Mouse (Mus musculus) limb, embryonic 12.5 days (tissue): ENCODE results near the gene Serpinh1. TPM values are rescaled to one million over a fixed set of nuclear protein-coding genes. Genes with fewer than 3 reads are reported as not detected.
A peak's percentile ranks its signal among the peaks of the same experiment; 100 is the strongest.

Experiments used
- ATAC-seq: fragments of 200-750 bp; cut with Nextera tagmentation; 2 replicates; pipeline ENCODE4 v1.8.0; 2017; ENCODE audit warnings: low read depth, moderate TSS enrichment; ENCODE audit not compliant: insufficient number of reproducible peaks, insufficient read depth, low FRiP score, low TSS enrichment
- H3K27ac ChIP-seq: fragments of 300-500 bp; sonication (generic); 2 replicates; pipeline ENCODE4 v1.5.1; 2016; ENCODE audit warnings: mild to moderate bottlenecking, moderate library complexity
- H3K27me3 ChIP-seq: fragments of 300-500 bp; sonication (generic); 2 replicates; pipeline ENCODE4 v1.6.1; 2016; ENCODE audit warnings: mild to moderate bottlenecking, moderate library complexity
- H3K36me3 ChIP-seq: fragments of 300-500 bp; sonication (generic); 2 replicates; pipeline ENCODE4 v1.6.1; 2016; ENCODE audit warnings: mild to moderate bottlenecking, moderate library complexity
- H3K4me1 ChIP-seq: fragments of 300-500 bp; sonication (generic); replicated peaks from 2 replicates; pipeline ENCODE4 v1.6.1; 2016
- H3K4me2 ChIP-seq: fragments of 300-500 bp; sonication (generic); 2 replicates; pipeline ENCODE4 v1.6.1; 2016; ENCODE audit warnings: mild to moderate bottlenecking, moderate library complexity
- H3K4me3 ChIP-seq: fragments of 300-500 bp; sonication (generic); replicated peaks from 2 replicates; pipeline ENCODE4 v1.5.1; 2016; ENCODE audit warnings: mild to moderate bottlenecking
- H3K9ac ChIP-seq: fragments of 300-500 bp; sonication (generic); replicated peaks from 2 replicates; pipeline ENCODE4 v1.6.1; 2016; ENCODE audit warnings: mild to moderate bottlenecking, moderate library complexity
- H3K9me3 ChIP-seq: fragments of 300-500 bp; sonication (generic); 2 replicates; pipeline ENCODE4 v1.6.1; 2016; ENCODE audit warnings: mild to moderate bottlenecking, moderate library complexity
- WGBS: fragments of 180-500 bp; shearing (Covaris S2); methylation state at CpG from one replicate; pipeline ENCODE4 v1.1.7; 2016; 5-methylcytosine and 5-hydroxymethylcytosine counted together
- polyA plus RNA-seq: library from polyadenylated mRNA; unstranded; fragments of >200 nt; fragmentation: Nextera tagmentation; extraction: Ambion mirVana; gene quantifications from 2 replicates; pipeline ENCODE4 v1.2.1, GENCODE M21; 2016

The Serpinh1 gene
- 1,189 and 1,266 TPM in 2 replicates for polyA plus RNA-seq

DNA sequence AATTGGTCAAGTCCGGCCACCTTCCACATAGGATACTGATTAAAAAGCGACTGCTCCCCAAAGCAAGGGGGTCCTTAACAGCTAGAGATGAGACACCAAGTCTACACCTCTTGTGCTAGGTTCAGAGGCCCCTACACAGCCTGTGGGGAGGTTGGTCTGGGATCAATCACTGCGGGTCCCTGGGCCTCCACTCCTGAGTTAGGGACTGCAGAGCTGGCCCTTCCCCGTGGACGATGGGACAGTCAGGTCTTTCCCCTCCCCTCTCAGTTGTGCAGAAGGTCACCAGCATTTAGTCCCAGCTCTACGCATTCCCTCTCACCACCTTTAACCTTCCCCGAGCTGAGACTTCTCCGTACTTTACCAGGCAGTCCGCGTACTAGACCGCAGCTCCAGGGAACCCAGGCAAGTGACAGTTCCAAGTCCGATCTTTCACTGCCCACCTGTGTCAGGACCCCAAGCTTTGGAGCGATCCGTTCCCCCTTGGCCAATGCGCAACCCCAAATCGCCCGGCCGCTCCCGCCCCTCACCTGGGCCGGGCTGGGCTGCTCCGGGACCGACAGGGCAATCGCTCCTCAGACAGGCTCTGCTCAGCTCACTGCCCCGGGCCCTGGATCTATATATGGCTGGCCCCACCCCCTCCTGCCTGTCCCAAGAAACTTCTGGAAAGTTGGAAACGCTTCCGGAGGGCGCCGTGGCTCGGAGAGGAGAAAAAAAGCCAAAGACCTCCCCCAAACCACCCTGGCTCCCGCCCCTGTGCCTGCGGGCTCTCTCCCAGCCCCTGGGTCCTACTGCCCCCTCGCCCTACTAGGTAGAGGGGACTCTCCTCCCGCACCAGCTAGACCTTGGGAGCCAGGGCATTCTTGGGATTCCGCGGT, at the start of gene Serpinh1:
Gene Serpinh1, minus strand, starts transcription at position 714 of the 875 bp plus-strand sequence.
- Histone ChIP-seq H3K36me3 (peaks cover 21% of the 10 kb centered on the region), H3K9ac (peak within 1 kb of the TSS; percentile 98), H3K4me2 (peak within 1 kb of the TSS; percentile 96), H3K27me3 (no peaks in the 10 kb centered on the region), H3K9me3 (no peaks in the 10 kb centered on the region), H3K4me1 (peaks cover 72% of the 10 kb centered on the region), H3K27ac (peak within 1 kb of the TSS; percentile 99), H3K4me3 (peak within 1 kb of the TSS; percentile 83)
- peak; percentile 86 for ATAC-seq
- WGBS, result 2% methylated on average over 34 of the region's 35 CpGs

DNA sequence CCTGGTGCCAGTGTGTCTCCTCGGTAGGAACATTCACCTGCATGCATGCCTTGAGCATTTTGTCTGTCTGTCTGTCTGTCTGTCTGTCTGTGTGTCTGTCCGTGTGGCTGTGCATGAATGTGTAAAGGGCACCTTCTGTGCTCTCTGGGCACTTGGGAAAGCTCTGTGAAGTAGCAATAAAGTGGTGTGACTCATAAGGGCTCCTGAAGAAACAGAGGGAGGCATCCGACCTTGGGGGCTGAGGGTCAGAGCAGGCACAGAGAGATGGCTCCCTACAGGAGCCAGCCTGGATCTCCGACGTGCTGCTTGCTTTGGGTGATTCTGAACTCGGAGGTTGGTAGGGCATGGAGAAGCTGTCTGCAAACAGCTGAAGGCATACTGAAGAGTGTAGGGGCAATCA, 49.4 kb upstream of the Serpinh1 start:
- H3K36me3 ChIP-seq, result no peaks in the 10 kb centered on the region
- H3K9ac ChIP-seq, result no peak overlapping the region
- ATAC-seq, result no peak
- no peaks in the 10 kb centered on the region for H3K27me3 ChIP-seq
- 71% methylated on average over 6 of the region's 6 CpGs for WGBS
- H3K27ac ChIP-seq, result no peak overlapping the region
- H3K9me3 ChIP-seq, result no peaks in the 10 kb centered on the region
- H3K4me3 ChIP-seq, result no peak overlapping the region
- no peak overlapping the region for H3K4me2 ChIP-seq
- peaks cover 23% of the 10 kb centered on the region for H3K4me1 ChIP-seq

DNA sequence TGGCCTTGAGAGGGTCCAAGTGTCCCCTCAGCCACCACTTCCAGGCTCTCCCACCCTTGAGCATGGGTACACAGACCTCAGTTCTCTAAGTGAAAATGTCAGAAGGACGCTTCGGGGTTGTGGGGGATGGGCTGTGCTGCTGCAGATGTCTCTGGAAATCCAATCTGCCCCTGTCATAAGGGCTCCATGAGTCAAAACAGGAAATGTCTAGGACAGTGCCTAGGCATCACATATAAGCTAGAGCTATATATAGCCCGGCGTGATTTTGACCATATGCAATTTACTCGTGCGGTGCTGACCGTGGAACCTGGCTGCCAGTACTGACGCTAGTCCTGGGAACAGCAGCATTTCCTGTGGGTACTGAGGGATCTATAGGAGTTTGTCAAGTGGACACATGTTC, 48.3 kb upstream of the Serpinh1 start:
- Histone ChIP-seq H3K9ac (no peak overlapping the region), H3K36me3 (no peaks in the 10 kb centered on the region), H3K4me3 (no peak overlapping the region), H3K4me1 (peaks cover 22% of the 10 kb centered on the region), H3K27ac (no peak overlapping the region), H3K27me3 (no peaks in the 10 kb centered on the region), H3K4me2 (no peak overlapping the region), H3K9me3 (no peaks in the 10 kb centered on the region)
- no peak for ATAC-seq
- WGBS, result 68% methylated on average over 8 of the region's 8 CpGs

DNA sequence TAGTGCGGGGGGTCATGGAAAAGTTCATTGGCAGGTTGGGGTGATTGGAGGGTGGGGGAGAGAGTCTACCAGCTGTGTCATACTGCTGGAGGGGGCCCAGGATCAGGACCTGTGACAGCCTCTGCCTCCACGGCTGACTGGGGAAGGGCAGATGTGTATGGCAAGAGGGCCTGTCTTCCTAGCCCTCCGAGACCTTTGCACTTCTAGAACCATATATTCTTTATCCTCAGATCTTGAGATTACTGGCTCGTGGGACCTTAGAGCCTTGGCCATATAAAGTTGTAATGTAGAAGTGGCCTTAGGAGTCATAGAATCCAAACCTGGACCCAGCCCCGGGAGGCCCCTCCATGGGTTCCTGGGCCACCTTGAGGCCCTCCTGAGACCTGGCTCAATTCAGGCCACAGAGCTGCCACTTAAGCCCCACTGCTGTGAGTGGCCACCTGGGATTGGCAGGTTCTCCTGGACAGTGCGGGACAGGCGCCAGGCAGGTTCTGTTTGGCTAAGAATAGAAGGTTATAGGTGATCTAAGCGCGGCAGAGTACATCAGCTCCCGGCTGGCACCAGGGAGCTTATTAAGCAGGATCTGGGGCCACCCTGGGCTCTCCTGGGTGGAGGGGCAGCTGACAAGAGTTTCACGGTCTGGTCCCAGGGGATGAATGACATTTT, 44.1 kb upstream of the Serpinh1 start:
- H3K9me3 ChIP-seq, result no peaks in the 10 kb centered on the region
- no peak overlapping the region for H3K4me3 ChIP-seq
- peaks cover 8% of the 10 kb centered on the region; the same call in 1 of the 2 replicates for H3K36me3 ChIP-seq
- H3K27me3 ChIP-seq, result no peaks in the 10 kb centered on the region
- no peak for ATAC-seq
- no peak overlapping the region for H3K9ac ChIP-seq
- H3K4me1 ChIP-seq, result peaks cover 19% of the 10 kb centered on the region
- WGBS, result 78% methylated on average over 11 of the region's 11 CpGs
- no peak overlapping the region for H3K27ac ChIP-seq
- H3K4me2 ChIP-seq, result no peak overlapping the region

DNA sequence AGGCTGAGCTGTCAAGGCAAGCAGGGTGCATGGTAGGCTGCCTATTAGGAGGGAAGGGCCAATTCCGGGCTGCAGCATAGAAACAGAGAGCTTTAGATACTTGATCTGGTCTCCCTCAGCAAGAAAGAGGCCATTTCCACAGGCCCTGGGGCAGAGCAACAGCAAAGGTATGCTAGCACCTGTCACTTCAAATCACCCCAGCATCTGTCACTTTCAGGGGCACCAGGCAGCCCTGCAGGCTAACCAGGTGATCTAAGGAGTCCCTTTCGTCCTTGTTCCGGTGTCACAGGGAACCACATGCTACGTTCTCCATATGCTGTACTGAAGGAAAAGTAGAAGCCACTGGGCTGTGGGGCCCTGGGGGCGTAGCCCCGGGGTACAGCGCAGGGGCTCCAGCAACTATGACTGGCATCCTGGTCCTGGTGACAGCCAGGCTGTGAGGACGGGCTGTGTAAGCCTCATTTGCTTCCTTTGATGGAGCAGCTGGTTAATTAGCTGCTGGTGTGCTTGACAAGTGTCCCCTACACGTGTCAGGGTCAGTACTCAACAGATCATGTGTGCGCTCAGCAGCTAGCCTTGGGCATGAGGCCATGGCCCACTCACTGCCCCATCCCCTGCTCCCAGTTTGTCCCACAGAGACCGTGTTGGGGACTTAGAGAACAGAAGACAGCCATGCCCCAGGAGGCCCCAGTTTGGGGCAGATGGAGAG, 43.0 kb upstream of the Serpinh1 start:
- 54% methylated on average over 11 of the region's 11 CpGs for WGBS
- no peaks in the 10 kb centered on the region for H3K27me3 ChIP-seq
- no peak overlapping the region for H3K4me2 ChIP-seq
- H3K9me3 ChIP-seq, result no peaks in the 10 kb centered on the region
- peaks cover 21% of the 10 kb centered on the region for H3K4me1 ChIP-seq
- no peak overlapping the region for H3K9ac ChIP-seq
- H3K4me3 ChIP-seq, result no peak overlapping the region
- ATAC-seq, result no peak
- no peak overlapping the region for H3K27ac ChIP-seq
- peaks cover 8% of the 10 kb centered on the region; the same call in 1 of the 2 replicates for H3K36me3 ChIP-seq

GRCm38 (mm10) chr7:99395385-99395784, 42.3 kb upstream of the Serpinh1 start:
- H3K4me1 ChIP-seq, result peaks cover 28% of the 10 kb centered on the region
- H3K27me3 ChIP-seq, result no peaks in the 10 kb centered on the region
- WGBS, result 82% methylated on average over 4 of the region's 4 CpGs
- H3K36me3 ChIP-seq, result peaks cover 8% of the 10 kb centered on the region; the same call in 1 of the 2 replicates
- no peak overlapping the region for H3K4me3 ChIP-seq
- no peak overlapping the region for H3K27ac ChIP-seq
- H3K9ac ChIP-seq, result no peak overlapping the region
- H3K4me2 ChIP-seq, result no peak overlapping the region
- no peaks in the 10 kb centered on the region for H3K9me3 ChIP-seq
- ATAC-seq, result no peak

DNA sequence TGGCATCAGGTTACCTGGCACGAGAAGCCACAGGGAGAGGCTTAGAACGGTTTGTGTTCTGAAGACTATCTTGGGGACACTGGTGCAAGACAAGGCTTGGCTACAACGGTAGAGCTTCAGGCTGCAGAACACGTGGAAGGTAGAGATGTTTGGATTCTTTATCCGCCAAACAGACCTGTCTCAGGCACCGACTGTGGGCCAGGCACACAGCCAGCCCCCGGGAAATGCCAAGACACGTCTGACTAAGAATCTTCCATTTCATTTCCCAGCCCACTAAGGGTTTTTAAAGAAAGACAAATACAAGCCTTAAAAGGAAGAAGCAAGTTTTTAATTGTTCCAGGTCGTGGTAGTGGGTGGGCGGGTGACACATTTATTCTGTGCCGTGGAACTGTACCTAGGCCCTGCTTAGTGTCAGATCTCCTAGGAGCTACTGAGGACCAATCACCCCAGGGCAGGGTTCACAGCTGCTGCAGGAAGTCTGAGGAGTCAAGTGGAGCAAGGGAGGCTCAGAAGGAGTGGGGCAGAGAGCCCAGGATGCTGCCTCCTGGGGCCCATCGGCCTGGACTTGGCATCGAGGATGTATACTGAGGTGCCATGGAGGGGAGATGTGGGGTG, 40.8 kb upstream of the Serpinh1 start:
- no peaks in the 10 kb centered on the region for H3K27me3 ChIP-seq
- no peaks in the 10 kb centered on the region for H3K9me3 ChIP-seq
- 83% methylated on average over 13 of the region's 13 CpGs for WGBS
- H3K4me2 ChIP-seq, result no peak overlapping the region
- H3K27ac ChIP-seq, result no peak overlapping the region
- no peak overlapping the region for H3K4me3 ChIP-seq
- no peak overlapping the region for H3K9ac ChIP-seq
- H3K4me1 ChIP-seq, result peaks cover 44% of the 10 kb centered on the region
- H3K36me3 ChIP-seq, result peaks cover 8% of the 10 kb centered on the region; the same call in 1 of the 2 replicates
- ATAC-seq, result no peak

DNA sequence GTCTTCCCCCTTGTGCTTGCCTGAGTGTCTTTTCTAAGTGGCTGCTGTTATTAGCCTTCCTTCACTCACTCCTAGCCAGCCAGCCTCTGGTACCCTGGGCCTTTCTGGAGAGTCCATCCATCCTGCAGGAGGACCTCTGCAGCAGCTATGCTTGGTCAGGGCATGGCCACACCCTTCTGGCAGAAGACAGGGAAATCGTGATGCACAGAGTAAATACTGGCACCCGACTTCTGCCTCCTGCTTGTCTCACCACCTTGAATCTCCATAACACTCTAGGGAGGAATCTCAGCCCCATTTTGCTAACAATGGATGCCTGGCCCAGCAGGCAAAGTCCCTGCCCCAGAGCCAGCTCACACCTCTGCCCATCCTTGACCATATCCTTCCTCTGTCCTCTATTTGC, 39.7 kb upstream of the Serpinh1 start:
- Histone ChIP-seq H3K4me1 (peaks cover 46% of the 10 kb centered on the region), H3K9ac (no peak overlapping the region), H3K27ac (no peak overlapping the region)

DNA sequence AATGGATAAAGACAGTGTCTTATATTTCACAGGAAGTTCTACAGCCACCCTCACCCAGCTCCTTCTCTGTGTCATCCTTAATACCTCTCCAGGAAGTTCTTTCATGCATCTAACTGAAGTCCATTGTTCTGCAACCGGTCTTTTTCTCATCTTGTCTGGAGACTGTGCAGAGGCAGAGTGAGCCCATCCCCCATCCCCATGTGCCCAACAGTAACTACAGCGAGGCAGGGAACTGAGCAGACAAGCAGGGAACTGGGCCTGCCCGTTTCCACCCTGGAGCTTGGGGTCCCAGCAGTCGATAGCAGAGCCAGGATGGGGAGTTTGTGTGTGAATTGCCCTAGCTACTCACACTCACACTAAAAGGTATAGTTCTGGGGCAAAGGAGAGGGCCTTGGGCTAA, 37.5 kb upstream of the Serpinh1 start:
- no peak for ATAC-seq
- H3K4me2 ChIP-seq, result no peak overlapping the region
- H3K4me3 ChIP-seq, result no peak overlapping the region
- peaks cover 13% of the 10 kb centered on the region; the same call in 1 of the 2 replicates for H3K36me3 ChIP-seq
- peaks cover 37% of the 10 kb centered on the region for H3K4me1 ChIP-seq
- no peaks in the 10 kb centered on the region for H3K9me3 ChIP-seq
- H3K27me3 ChIP-seq, result no peaks in the 10 kb centered on the region
- 33% methylated on average over 4 of the region's 4 CpGs for WGBS
- peak overlapping the region; percentile 41; the same call in 1 of the 2 replicates for H3K27ac ChIP-seq
- no peak overlapping the region for H3K9ac ChIP-seq

More for the DNA sequence above, 39.7 kb upstream of the Serpinh1 start:
- 65% methylated on average over 2 of the region's 2 CpGs for WGBS
- Histone ChIP-seq H3K4me3 (no peak overlapping the region), H3K4me2 (no peak overlapping the region), H3K27me3 (no peaks in the 10 kb centered on the region), H3K36me3 (peaks cover 10% of the 10 kb centered on the region; the same call in 1 of the 2 replicates), H3K9me3 (no peaks in the 10 kb centered on the region)
- no peak for ATAC-seq

DNA sequence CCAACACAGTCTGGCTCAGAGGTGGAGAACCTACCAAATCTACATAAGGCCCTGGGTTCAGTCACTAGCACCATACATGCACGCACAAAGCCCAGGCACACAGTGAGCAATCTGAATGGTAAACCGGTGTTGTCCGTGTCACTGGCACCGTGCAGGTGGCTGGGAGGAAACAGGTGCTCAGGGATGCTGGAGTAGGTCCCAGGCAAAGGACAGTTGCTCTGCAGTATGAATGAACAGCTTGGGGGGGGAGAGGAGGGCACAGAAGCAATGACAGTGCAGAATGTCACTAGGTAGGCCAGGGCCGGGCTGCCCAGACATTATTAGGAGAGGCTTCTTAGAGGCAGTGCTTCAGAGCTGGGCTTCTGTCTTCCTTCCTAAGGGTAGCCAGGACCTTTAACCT, 34.3 kb upstream of the Serpinh1 start:
- Histone ChIP-seq H3K27ac (no peak overlapping the region), H3K4me3 (no peak overlapping the region), H3K4me1 (peaks cover 60% of the 10 kb centered on the region), H3K9ac (no peak overlapping the region), H3K36me3 (0 out of 2 replicates have a peak, but pooled peaks cover 6% of the 10 kb centered on the region), H3K9me3 (no peaks in the 10 kb centered on the region), H3K27me3 (peaks cover 13% of the 10 kb centered on the region), H3K4me2 (no peak overlapping the region)
- no peak for ATAC-seq
- 88% methylated on average over 5 of the region's 5 CpGs for WGBS
